Comparison of ENCODE assay signal across 11 mouse cellular contexts in the genomic region with DNA sequence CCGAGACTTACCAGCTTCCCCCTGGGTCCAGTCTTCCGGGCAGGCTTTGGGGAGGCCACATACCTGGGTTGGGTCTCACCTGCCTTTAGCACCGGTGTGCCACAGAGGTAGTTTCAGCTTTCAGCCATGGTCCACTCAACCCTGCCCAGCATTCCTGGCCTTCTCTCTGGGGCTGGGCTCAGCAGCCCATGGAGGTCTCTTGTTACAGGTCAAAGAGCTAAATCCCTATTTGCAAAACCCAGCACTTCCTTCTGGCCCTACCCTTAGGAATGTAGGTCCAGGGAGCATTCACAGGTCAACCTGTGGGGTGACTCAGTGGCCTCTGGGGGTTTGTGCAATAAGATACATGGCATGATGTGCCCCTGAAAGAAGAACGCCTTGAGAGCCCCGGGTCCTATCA. TPM values are rescaled to one million over a fixed set of nuclear protein-coding genes. Genes with fewer than 3 reads are reported as not detected.
DNase-seq lines count a peak whose midpoint lies in the region; ATAC-seq and TF ChIP-seq lines count a peak whose summit lies in the region.
"Had no signal": no experiment of that assay in that cellular context is flagged by ENCODE, and none has a peak within 500 bp of the region (broad histone marks: within the 10 kb centered on the region; RNA-seq: fewer than 3 reads in every experiment).

No protein-coding gene starts in this region.

- H3K9ac ChIP-seq in intestine, postnatal 0 days (ENCODE audit: low read depth, low read length): no peak overlapping the region
- no peak overlapping the region for H3K9ac ChIP-seq in liver, embryonic 11.5 days (ENCODE audit: low read depth, low read length)
- H3K9ac ChIP-seq: embryonic facial prominence, embryonic 13.5 days; heart, embryonic 15.5 days had no signal

- H3K27ac ChIP-seq in intestine, postnatal 0 days (ENCODE audit: low read depth, low read length): no peak overlapping the region
- no peak overlapping the region for H3K27ac ChIP-seq in liver, embryonic 11.5 days (ENCODE audit: low read depth, low read length)
- H3K27ac ChIP-seq: embryonic facial prominence, embryonic 13.5 days; heart, embryonic 15.5 days had no signal

- H3K4me3 ChIP-seq in C2C12 (ENCODE audit: insufficient read depth, poor library complexity, severe bottlenecking): no peak overlapping the region
- H3K4me3 ChIP-seq in intestine, postnatal 0 days (ENCODE audit: low read depth, low read length): no peak overlapping the region
- no peak overlapping the region for H3K4me3 ChIP-seq in liver, embryonic 11.5 days (ENCODE audit: low read depth, low read length)
- H3K4me3 ChIP-seq: embryonic facial prominence, embryonic 13.5 days; heart, embryonic 15.5 days had no signal

- no peaks in the 10 kb centered on the region for H3K79me2 ChIP-seq in C2C12 (ENCODE audit: control insufficient read depth, insufficient read depth)

- 48% methylated on average over 5 of the region's 5 CpGs for WGBS in intestine, postnatal 0 days
- WGBS in liver, embryonic 11.5 days: 70% methylated on average over 5 of the region's 5 CpGs

- TF ChIP-seq CTCF in C2C12 (IDR thresholded peaks at IDR 0.05; ENCODE audit: control insufficient read depth, insufficient read depth, insufficient read length): no peak
- TF ChIP-seq CTCF in intestine, postnatal 0 days (IDR thresholded peaks at IDR 0.05; ENCODE audit: low read depth): no peak

- peak; percentile 61 for ATAC-seq in intestine, postnatal 0 days
- peak; percentile 57 for ATAC-seq in liver, embryonic 11.5 days (replicated peaks; ENCODE audit: low FRiP score)

- H3ac ChIP-seq in C2C12 (ENCODE audit: control insufficient read depth, insufficient read length, low read depth): no peak overlapping the region

- no peaks in the 10 kb centered on the region for H3K36me3 ChIP-seq in C2C12 (ENCODE audit: control insufficient read depth, insufficient read depth)
- H3K36me3 ChIP-seq in intestine, postnatal 0 days (ENCODE audit: control insufficient read depth, insufficient read depth): peaks cover 36% of the 10 kb centered on the region; the same call in 1 of the 2 replicates
- H3K36me3 ChIP-seq in liver, embryonic 11.5 days (ENCODE audit: control insufficient read depth, insufficient read depth, low read length): no peaks in the 10 kb centered on the region
- H3K36me3 ChIP-seq: embryonic facial prominence, embryonic 13.5 days; heart, embryonic 15.5 days had no signal

- H3K4me1 ChIP-seq in intestine, postnatal 0 days (replicated peaks; ENCODE audit: control insufficient read depth, insufficient read depth, low read length): no peaks in the 10 kb centered on the region
- H3K4me1 ChIP-seq in liver, embryonic 11.5 days (replicated peaks; ENCODE audit: control insufficient read depth, insufficient read depth, low read length): peaks cover 4% of the 10 kb centered on the region; the same call in 1 of the 2 replicates
- H3K4me1 ChIP-seq: embryonic facial prominence, embryonic 13.5 days had no signal

- no peaks in the 10 kb centered on the region for H3K27me3 ChIP-seq in C2C12 (ENCODE audit: control insufficient read depth, insufficient read depth, insufficient read length)
- no peaks in the 10 kb centered on the region for H3K27me3 ChIP-seq in intestine, postnatal 0 days (replicated peaks; ENCODE audit: control insufficient read depth, insufficient read depth, low read length)
- no peaks in the 10 kb centered on the region for H3K27me3 ChIP-seq in liver, embryonic 11.5 days (replicated peaks; ENCODE audit: control insufficient read depth, insufficient read depth, low read length)
- H3K27me3 ChIP-seq: embryonic facial prominence, embryonic 13.5 days; heart, embryonic 15.5 days had no signal

- no peaks in the 10 kb centered on the region for H3K79me3 ChIP-seq in C2C12 (ENCODE audit: low read depth)

- DNase-seq in 3134 (ENCODE audit: extremely low read depth, insufficient read length, low spot score): peak; percentile 29
- DNase-seq in liver, embryonic 11.5 days (ENCODE audit: low spot score): no peak
- no peak for DNase-seq in adrenal gland, postnatal 4 days (ENCODE audit: low spot score in 2 of 2)
- DNase-seq in neural tube, embryonic 10.5 days (ENCODE audit: extremely low spot score, low spot score): no peak
- no peak for DNase-seq in retina, postnatal 1 day
- DNase-seq: adrenal gland, adult 2 months had no signal

- H3K9me3 ChIP-seq in intestine, postnatal 0 days (ENCODE audit: control insufficient read depth): no peaks in the 10 kb centered on the region
- H3K9me3 ChIP-seq in liver, embryonic 11.5 days (ENCODE audit: control insufficient read depth, low read length): no peaks in the 10 kb centered on the region
- H3K9me3 ChIP-seq: embryonic facial prominence, embryonic 13.5 days; heart, embryonic 15.5 days had no signal

- H3K4me2 ChIP-seq in intestine, postnatal 0 days (replicated peaks; ENCODE audit: low read depth): no peak overlapping the region
- H3K4me2 ChIP-seq in liver, embryonic 11.5 days: no peak overlapping the region
- H3K4me2 ChIP-seq: embryonic facial prominence, embryonic 13.5 days; heart, embryonic 15.5 days had no signal

TF ChIP-seq in C2C12, 6 proteins besides CTCF, POLR2A, EP300 and RAD21:
- TF ChIP-seq CEBPB (IDR thresholded peaks at IDR 0.05; ENCODE audit: low read depth) (peak; percentile 69), MYOD1 (IDR thresholded peaks at IDR 0.05; ENCODE audit: control insufficient read depth, insufficient read length, low read depth) (no peak), USF1 (IDR thresholded peaks at IDR 0.05; ENCODE audit: low read depth) (no peak)

RNA-seq across cellular contexts. Expression of gene Rhpn2, which starts 28.9 kb away (rescaled TPM):
- 2.2 TPM for polyA plus RNA-seq in C2C12 (2012; fragmentation: generic; extraction: Trizol)
- polyA plus RNA-seq in intestine, postnatal 0 days (2015; fragmentation: Nextera tagmentation; extraction: Ambion mirVana): 63.3 and 75.0 TPM in 2 replicates
- polyA plus RNA-seq in liver, embryonic 11.5 days (2014; fragmentation: Nextera tagmentation; extraction: Ambion mirVana): 6.1 and 6.8 TPM in 2 replicates
- 1 to 10 TPM; 2.9 to 4.8 TPM for total RNA-seq in adrenal gland, postnatal 4 days (2021)
- total RNA-seq: megakaryocyte progenitor cell, adult 5-6 weeks had no signal

RNA-seq across cellular contexts. Expression of gene Faap24, which starts 33.8 kb away (rescaled TPM):
- 14.0 TPM for polyA plus RNA-seq in C2C12 (2012; fragmentation: generic; extraction: Trizol)
- 9.3 and 10.3 TPM in 2 replicates for polyA plus RNA-seq in intestine, postnatal 0 days (2015; fragmentation: Nextera tagmentation; extraction: Ambion mirVana)
- polyA plus RNA-seq in liver, embryonic 11.5 days (2014; fragmentation: Nextera tagmentation; extraction: Ambion mirVana): 40.0 and 43.6 TPM in 2 replicates
- 1 to 10 TPM; 6.5 to 7.3 TPM for total RNA-seq in adrenal gland, postnatal 4 days (2021)

RNA-seq across cellular contexts. Expression of gene Cep89, which starts 34.0 kb away (rescaled TPM):
- 20.5 TPM for polyA plus RNA-seq in C2C12 (2012; fragmentation: generic; extraction: Trizol)
- 9.7 and 10.1 TPM in 2 replicates for polyA plus RNA-seq in intestine, postnatal 0 days (2015; fragmentation: Nextera tagmentation; extraction: Ambion mirVana)
- 33.4 and 33.7 TPM in 2 replicates for polyA plus RNA-seq in liver, embryonic 11.5 days (2014; fragmentation: Nextera tagmentation; extraction: Ambion mirVana)
- 10 to 100 TPM; 27.2 to 41.1 TPM for total RNA-seq in adrenal gland, postnatal 4 days (2021)

RNA-seq across cellular contexts. Expression of gene Gpatch1, which starts 44.6 kb away (rescaled TPM):
- 6.0 TPM for polyA plus RNA-seq in C2C12 (2012; fragmentation: generic; extraction: Trizol)
- polyA plus RNA-seq in intestine, postnatal 0 days (2015; fragmentation: Nextera tagmentation; extraction: Ambion mirVana): 8.6 and 9.1 TPM in 2 replicates
- 15.3 and 16.1 TPM in 2 replicates for polyA plus RNA-seq in liver, embryonic 11.5 days (2014; fragmentation: Nextera tagmentation; extraction: Ambion mirVana)
- 10 to 100 TPM; 22.3 to 26.0 TPM for total RNA-seq in adrenal gland, postnatal 4 days (2021)
